Mouse (Mus musculus): ENCODE measurements around the gene Dync1i2.

GRCm38 (mm10) chr2:71306357-71306756 is 94.9 kb downstream of the Dync1i2 start:
- TF ChIP-seq CTCF (IDR thresholded peaks at IDR 0.05; ENCODE audit: control insufficient read depth, insufficient read depth, insufficient read length) (no peak), MAX (IDR thresholded peaks at IDR 0.05) (no peak), USF1 (IDR thresholded peaks at IDR 0.05; ENCODE audit: low read depth) (no peak), MYOG (IDR thresholded peaks at IDR 0.05; ENCODE audit: control insufficient read depth, extremely low read depth, insufficient read length) (no peak), CEBPB (IDR thresholded peaks at IDR 0.05; ENCODE audit: low read depth) (no peak)
